Mouse (Mus musculus) lung, postnatal 0 days (tissue): Measurements from ENCODE around the gene Zbtb43.

Source experiments
- CTCF ChIP-seq: IDR thresholded peaks from 2 replicates; pipeline ENCODE4 v1.5.1; 2016; ENCODE audit warnings: antibody characterized with exemption, mild to moderate bottlenecking
- EP300 ChIP-seq: IDR thresholded peaks from 2 replicates; pipeline ENCODE4 v1.6.1; 2016; ENCODE audit warnings: antibody characterized with exemption, mild to moderate bottlenecking, control low read depth

DNA sequence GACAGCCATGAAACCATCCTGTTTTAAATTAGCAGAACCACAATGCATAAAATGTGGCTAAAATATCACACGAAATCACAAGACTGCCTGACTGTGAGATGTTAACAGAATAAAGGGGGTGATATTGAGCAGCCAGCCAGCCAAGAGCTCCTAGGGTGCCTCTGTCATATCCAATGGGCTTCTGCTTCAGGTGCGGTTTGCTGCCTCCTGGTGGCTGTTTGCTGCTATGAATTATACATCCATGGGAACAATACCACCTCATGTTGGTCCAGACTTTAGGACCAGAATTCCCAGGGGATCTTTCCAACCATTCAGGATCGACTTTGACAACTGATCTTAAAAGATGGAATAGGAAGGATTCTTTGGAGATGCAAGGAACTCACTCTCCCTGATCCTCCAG lies 27.3 kb upstream of the Zbtb43 start:
- TF ChIP-seq CTCF (peak; percentile 51), EP300 (no peak)
